Mouse (Mus musculus) stomach, embryonic 16.5 days (tissue): ENCODE results near the gene Bmi1. TPM values are rescaled to one million over a fixed set of nuclear protein-coding genes. Genes with fewer than 3 reads are reported as not detected.

Source experiments
- ATAC-seq: fragments of 200-750 bp; cut with Nextera tagmentation; 2 replicates; pipeline ENCODE4 v1.8.0; 2017; ENCODE audit warnings: moderate number of reproducible peaks, moderate TSS enrichment; ENCODE audit not compliant: insufficient read depth, low FRiP score
- H3K27ac ChIP-seq: fragments of 300-500 bp; sonication (generic); 2 replicates; pipeline ENCODE4 v1.5.1; 2014; ENCODE audit warnings: low read length
- H3K27me3 ChIP-seq: fragments of 300-500 bp; sonication (generic); 2 replicates; pipeline ENCODE4 v1.6.1; 2014; ENCODE audit warnings: low read length, control low read depth, mixed read lengths; ENCODE audit not compliant: control insufficient read depth, insufficient read depth
- H3K36me3 ChIP-seq: fragments of 300-500 bp; sonication (generic); 2 replicates; pipeline ENCODE4 v1.6.1; 2014; ENCODE audit warnings: low read length; ENCODE audit not compliant: control insufficient read depth, insufficient read depth
- H3K4me1 ChIP-seq: fragments of 300-500 bp; sonication (generic); 2 replicates; pipeline ENCODE4 v1.6.1; 2014; ENCODE audit warnings: low read length, control low read depth, mixed read lengths; ENCODE audit not compliant: control insufficient read depth, insufficient read depth
- H3K4me2 ChIP-seq: fragments of 300-500 bp; sonication (generic); 2 replicates; pipeline ENCODE4 v1.6.1; 2014; ENCODE audit warnings: low read depth, low read length, mixed read lengths
- H3K4me3 ChIP-seq: fragments of 300-500 bp; sonication (generic); replicated peaks from 2 replicates; pipeline ENCODE4 v1.5.1; 2014; ENCODE audit warnings: mild to moderate bottlenecking, low read length
- H3K9ac ChIP-seq: fragments of 300-500 bp; sonication (generic); 2 replicates; pipeline ENCODE4 v1.6.1; 2014; ENCODE audit warnings: low read length
- H3K9me3 ChIP-seq: fragments of 300-500 bp; sonication (generic); replicated peaks from 2 replicates; pipeline ENCODE4 v1.6.1; 2016; ENCODE audit warnings: low read length, control low read depth; ENCODE audit not compliant: control insufficient read depth
- WGBS: fragments of 180-500 bp; shearing (Covaris S2); extraction: QIAGEN DNeasy Blood & Tissue Kit; methylation state at CpG from one replicate; pipeline ENCODE4 v1.1.7; 2014; 5-methylcytosine and 5-hydroxymethylcytosine counted together
- polyA plus RNA-seq: library from polyadenylated mRNA; unstranded; fragments of >200 nt; fragmentation: Nextera tagmentation; extraction: Ambion mirVana; gene quantifications from 2 replicates; pipeline ENCODE4 v1.2.1, GENCODE M21; 2015

Bmi1 gene
- polyA plus RNA-seq, 1 experiment from 2014 or later, result 18.1 TPM

DNA sequence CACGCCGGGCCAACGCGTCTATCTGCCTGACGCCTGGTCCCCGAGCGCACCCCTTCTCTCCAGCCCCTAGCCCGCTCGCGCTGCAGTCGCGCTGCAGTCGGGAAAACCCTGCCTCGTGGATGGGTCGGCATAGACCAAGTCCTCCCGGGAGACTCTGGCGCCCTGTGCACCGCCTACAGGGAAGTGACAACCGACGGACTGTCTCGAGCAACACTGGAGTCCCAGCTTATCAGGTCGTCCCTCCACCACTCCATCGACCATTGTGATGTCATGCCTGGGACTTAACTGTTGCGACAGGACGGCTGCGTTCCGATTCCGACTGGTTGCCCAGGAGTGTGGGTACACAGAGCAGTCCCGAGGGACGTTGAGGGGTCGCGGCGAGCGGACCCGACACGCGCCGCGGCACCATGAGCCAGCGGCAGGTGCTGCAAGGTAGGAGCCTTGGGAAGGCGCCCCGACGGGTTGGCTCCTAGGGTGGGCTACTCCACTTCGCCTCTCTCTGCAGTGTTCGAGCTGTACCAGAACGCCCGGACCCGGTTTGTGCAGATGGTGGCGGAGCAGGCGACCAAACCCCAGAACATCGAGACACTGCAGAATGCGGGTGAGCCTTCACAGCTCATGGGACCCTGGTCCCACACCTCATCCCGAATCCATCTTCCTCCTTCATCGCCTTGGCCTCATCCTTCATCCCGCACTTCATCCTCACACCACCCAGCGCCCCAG, 22.0 kb downstream of the Bmi1 start:
- Histone ChIP-seq H3K27me3 (peaks cover 54% of the 10 kb centered on the region), H3K27ac (no peak overlapping the region), H3K4me2 (peak overlapping the region; percentile 36), H3K9me3 (no peaks in the 10 kb centered on the region), H3K4me3 (peak overlapping the region; percentile 26), H3K36me3 (no peaks in the 10 kb centered on the region), H3K9ac (no peak overlapping the region), H3K4me1 (peaks cover 10% of the 10 kb centered on the region)
- WGBS, result 2% methylated on average over 56 of the region's 56 CpGs
- no peak for ATAC-seq

GRCm38 (mm10) chr2:18699401-18699990, 22.7 kb downstream of the Bmi1 start:
- H3K4me1 ChIP-seq, result peaks cover 10% of the 10 kb centered on the region
- WGBS, result 3% methylated on average over 11 of the region's 11 CpGs
- no peak overlapping the region for H3K9ac ChIP-seq
- no peaks in the 10 kb centered on the region for H3K9me3 ChIP-seq
- no peaks in the 10 kb centered on the region for H3K36me3 ChIP-seq
- no peak overlapping the region for H3K4me3 ChIP-seq
- peaks cover 54% of the 10 kb centered on the region for H3K27me3 ChIP-seq
- H3K4me2 ChIP-seq, result no peak overlapping the region
- no peak overlapping the region for H3K27ac ChIP-seq
- no peak for ATAC-seq

GRCm38 (mm10) chr2:18710356-18710755, 33.5 kb downstream of the Bmi1 start:
- Histone ChIP-seq H3K4me1 (no peaks in the 10 kb centered on the region), H3K4me2 (no peak overlapping the region), H3K36me3 (no peaks in the 10 kb centered on the region), H3K4me3 (no peak overlapping the region), H3K27ac (no peak overlapping the region), H3K9me3 (no peaks in the 10 kb centered on the region), H3K27me3 (no peaks in the 10 kb centered on the region; the same call in 1 of the 2 replicates), H3K9ac (no peak overlapping the region)
- WGBS, result 60% methylated on average over 3 of the region's 3 CpGs
- ATAC-seq, result no peak

- H3K4me2 ChIP-seq, result no peak overlapping the region
- no peaks in the 10 kb centered on the region for H3K4me1 ChIP-seq
- H3K27me3 ChIP-seq, result no peaks in the 10 kb centered on the region; the same call in 1 of the 2 replicates
- no peak overlapping the region for H3K9ac ChIP-seq
- ATAC-seq, result no peak
- H3K9me3 ChIP-seq, result no peaks in the 10 kb centered on the region
- WGBS, result 69% methylated on average over 2 of the region's 2 CpGs
- no peaks in the 10 kb centered on the region for H3K36me3 ChIP-seq
- H3K27ac ChIP-seq, result no peak overlapping the region
- H3K4me3 ChIP-seq, result no peak overlapping the region
These were observed 36.3 kb downstream of the Bmi1 start for GRCm38 (mm10) chr2:18713071-18713470.

DNA sequence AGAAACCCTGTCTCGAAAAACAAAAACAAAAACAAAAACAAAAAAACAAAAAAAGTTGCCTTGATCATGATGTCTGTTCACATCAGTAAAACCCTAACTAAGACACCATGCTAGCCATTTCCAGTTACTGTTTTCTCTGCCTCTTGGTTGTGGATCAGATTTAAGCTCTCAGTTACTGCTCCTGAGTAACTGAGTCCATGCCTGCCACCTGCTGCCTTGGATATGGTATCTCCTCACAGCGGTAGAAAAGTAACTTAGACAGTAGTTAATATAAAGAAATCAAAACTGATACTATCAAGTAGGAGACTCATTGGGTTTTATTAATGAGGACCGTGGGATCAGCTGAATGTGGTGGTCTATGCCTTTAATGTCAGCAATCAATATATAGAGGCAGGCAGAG, 37.5 kb downstream of the Bmi1 start:
- Histone ChIP-seq H3K27ac (no peak overlapping the region), H3K4me1 (no peaks in the 10 kb centered on the region), H3K9ac (no peak overlapping the region), H3K4me3 (no peak overlapping the region), H3K9me3 (no peaks in the 10 kb centered on the region), H3K4me2 (no peak overlapping the region), H3K36me3 (no peaks in the 10 kb centered on the region), H3K27me3 (no peaks in the 10 kb centered on the region; the same call in 1 of the 2 replicates)
- ATAC-seq, result no peak
- 77% methylated on average over 3 of the region's 3 CpGs for WGBS

DNA sequence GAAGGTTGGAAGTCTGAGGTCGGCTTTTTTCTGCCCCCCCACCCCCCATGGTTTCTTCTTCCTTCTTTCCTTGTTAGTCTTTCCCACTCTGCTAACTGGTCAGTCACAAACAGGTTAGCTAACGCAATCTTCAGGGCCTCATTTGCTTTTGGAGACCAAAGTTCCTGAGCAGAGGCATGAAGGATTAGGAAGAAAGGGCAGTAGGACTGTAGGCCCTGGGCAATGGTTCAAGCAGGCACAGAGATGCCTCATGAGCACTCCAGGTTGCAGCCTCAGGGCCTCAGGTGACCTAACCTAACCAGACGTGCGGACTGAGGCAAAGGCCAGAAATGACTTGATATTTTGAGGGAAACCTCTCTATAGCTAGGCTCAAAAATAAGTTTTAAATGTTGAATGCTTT, 41.7 kb downstream of the Bmi1 start:
- ATAC-seq, result no peak
- no peaks in the 10 kb centered on the region for H3K27me3 ChIP-seq
- H3K4me1 ChIP-seq, result no peaks in the 10 kb centered on the region
- no peak overlapping the region for H3K4me2 ChIP-seq
- no peaks in the 10 kb centered on the region for H3K36me3 ChIP-seq
- H3K27ac ChIP-seq, result no peak overlapping the region
- 78% methylated on average over 4 of the region's 4 CpGs for WGBS
- H3K9me3 ChIP-seq, result no peaks in the 10 kb centered on the region
- no peak overlapping the region for H3K4me3 ChIP-seq
- no peak overlapping the region for H3K9ac ChIP-seq

DNA sequence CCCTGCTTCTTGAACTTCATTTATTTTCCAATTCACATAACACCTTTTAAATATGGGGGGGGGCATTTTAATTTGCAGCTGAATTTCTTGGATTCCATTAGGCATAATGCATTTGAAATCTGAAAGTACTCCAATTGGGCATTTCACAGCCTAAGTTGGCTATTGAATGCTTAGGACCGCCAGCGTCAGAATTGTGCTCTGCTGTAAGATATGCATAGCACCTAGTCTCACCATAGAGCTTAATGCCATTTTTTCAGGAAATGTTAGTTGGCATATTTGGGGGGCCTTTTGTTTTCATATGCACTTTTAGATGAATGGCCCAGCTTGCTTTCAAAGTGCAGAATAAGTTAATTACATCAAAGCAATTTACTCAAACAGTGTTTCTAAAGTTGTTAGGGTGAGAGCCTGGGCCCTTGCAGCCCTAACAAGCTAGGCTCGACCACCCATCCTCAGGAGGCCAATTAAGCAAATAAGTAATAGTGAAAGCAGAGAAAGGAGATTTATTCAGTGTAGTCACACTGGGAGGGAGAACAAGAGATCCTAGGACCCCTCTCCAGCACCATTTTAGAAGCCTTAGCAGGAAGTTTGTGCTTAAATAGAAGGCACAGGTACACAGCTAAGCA, 45.5 kb downstream of the Bmi1 start:
- Histone ChIP-seq H3K4me2 (no peak overlapping the region), H3K27ac (no peak overlapping the region), H3K4me3 (no peak overlapping the region), H3K4me1 (no peaks in the 10 kb centered on the region), H3K9ac (no peak overlapping the region), H3K27me3 (no peaks in the 10 kb centered on the region), H3K9me3 (no peaks in the 10 kb centered on the region), H3K36me3 (no peaks in the 10 kb centered on the region)
- ATAC-seq, result no peak
- 62% methylated on average over 3 of the region's 3 CpGs for WGBS

DNA sequence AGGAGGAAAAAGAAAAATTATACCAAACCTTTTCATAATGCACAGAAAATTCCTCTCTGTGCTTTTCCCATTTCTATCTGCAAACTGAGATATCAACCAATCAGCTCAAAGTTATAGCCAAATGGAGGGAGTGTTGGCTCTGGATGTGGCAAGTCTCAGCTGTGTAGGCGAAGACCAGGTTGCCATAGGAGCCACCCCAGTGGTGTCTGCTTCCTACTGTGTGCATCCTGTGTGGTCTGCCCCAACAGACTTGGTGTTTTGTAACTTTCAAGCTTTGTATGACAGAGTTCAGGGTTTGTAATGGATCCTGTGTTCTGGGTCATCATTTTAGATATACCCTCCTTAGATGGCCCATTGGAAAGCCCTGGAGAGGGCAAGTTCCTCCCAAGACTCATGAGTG, 47.6 kb downstream of the Bmi1 start:
- no peak for ATAC-seq
- Histone ChIP-seq H3K9ac (no peak overlapping the region), H3K36me3 (no peaks in the 10 kb centered on the region), H3K4me3 (no peak overlapping the region), H3K27me3 (no peaks in the 10 kb centered on the region), H3K4me1 (no peaks in the 10 kb centered on the region), H3K27ac (no peak overlapping the region), H3K4me2 (no peak overlapping the region), H3K9me3 (no peaks in the 10 kb centered on the region)
- 83% methylated on average over 1 of the region's 1 CpGs for WGBS

DNA sequence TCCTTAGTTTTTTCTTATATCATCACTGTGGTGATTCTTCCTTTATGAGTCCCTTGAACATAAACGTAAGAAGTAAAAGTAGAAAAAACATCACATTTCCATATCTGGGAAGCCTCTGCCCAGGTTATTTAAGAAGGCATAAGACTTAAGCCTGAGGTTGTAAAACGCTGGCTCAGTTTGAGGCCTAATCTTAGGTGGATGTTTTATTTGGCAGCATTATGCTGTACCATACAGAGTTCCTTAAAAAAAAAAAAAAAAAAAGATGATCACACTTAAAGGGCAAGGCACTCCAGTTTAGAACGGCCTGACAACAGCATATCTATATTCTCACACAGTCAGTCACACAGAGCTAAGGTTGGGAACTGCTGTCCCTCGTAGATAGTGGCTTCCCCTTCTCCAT, 49.1 kb downstream of the Bmi1 start:
- H3K4me3 ChIP-seq, result no peak overlapping the region
- no peaks in the 10 kb centered on the region for H3K4me1 ChIP-seq
- no peak overlapping the region for H3K4me2 ChIP-seq
- H3K9me3 ChIP-seq, result no peaks in the 10 kb centered on the region
- ATAC-seq, result no peak
- no peaks in the 10 kb centered on the region for H3K36me3 ChIP-seq
- no peak overlapping the region for H3K27ac ChIP-seq
- H3K27me3 ChIP-seq, result no peaks in the 10 kb centered on the region
- no peak overlapping the region for H3K9ac ChIP-seq
- 74% methylated on average over 4 of the region's 4 CpGs for WGBS
